In the genomic region with DNA sequence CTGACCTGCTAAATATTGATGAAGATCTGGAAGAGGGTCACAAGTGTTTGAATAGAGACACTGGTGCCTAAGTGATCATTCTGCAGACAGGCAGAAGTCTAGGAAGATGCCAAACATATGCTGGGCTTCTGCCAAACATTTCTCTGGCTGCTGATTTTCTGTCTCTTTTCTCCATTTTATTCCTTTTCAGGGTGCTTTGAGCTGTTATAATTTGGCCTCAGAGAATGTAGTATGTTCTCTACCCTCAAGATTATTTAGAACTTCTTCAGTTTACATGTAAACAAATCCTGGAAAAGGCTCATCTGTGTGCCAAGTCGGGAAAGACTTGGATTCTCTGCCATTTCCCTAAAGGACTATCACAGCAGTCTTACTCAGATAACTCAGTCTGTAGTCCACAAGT, we compare ENCODE assay signal across 23 mouse cellular contexts.
DNase-seq lines count a peak whose midpoint lies in the region; ATAC-seq and TF ChIP-seq lines count a peak whose summit lies in the region.
"Had no signal": no experiment of that assay in that cellular context is flagged by ENCODE, and none has a peak within 500 bp of the region (broad histone marks: within the 10 kb centered on the region; RNA-seq: fewer than 3 reads in every experiment).

No protein-coding gene starts in this region.

- no peaks in the 10 kb centered on the region for H3K9me3 ChIP-seq in forebrain, embryonic 14.5 days (replicated peaks; ENCODE audit: control insufficient read depth, low read length)
- no peaks in the 10 kb centered on the region for H3K9me3 ChIP-seq in forebrain, embryonic 12.5 days
- H3K9me3 ChIP-seq: embryonic facial prominence, embryonic 15.5 days; heart, embryonic 12.5 days; limb, embryonic 15.5 days; megakaryocyte, embryonic 14.5 days; midbrain, embryonic 13.5 days; neural tube, embryonic 12.5 days had no signal

- 0 out of 2 replicates have a peak, but pooled peaks cover 3% of the 10 kb centered on the region for H3K4me1 ChIP-seq in forebrain, embryonic 14.5 days (ENCODE audit: control insufficient read depth, insufficient read depth, low read length)
- no peaks in the 10 kb centered on the region for H3K4me1 ChIP-seq in forebrain, embryonic 12.5 days
- H3K4me1 ChIP-seq: limb, embryonic 15.5 days; megakaryocyte, embryonic 14.5 days; midbrain, embryonic 13.5 days; neural tube, embryonic 12.5 days had no signal

- WGBS in forebrain, embryonic 14.5 days = 73% methylated on average over 1 of the region's 1 CpGs
- WGBS in forebrain, embryonic 12.5 days = 58% methylated on average over 1 of the region's 1 CpGs

- DNase-seq in forebrain, embryonic 14.5 days (ENCODE audit: low spot score) = peak; percentile 64
- DNase-seq in left cerebral cortex, postnatal 4 days = peak; percentile 18
- DNase-seq in left cerebral cortex, adult 2 months (ENCODE audit: extremely low spot score in 1 of 2, low spot score in 2 of 2) = no peak
- DNase-seq in adipocyte (ENCODE audit: low spot score) = peak; percentile 55
- peak; percentile 54 for DNase-seq in lung, postnatal 10 days
- no peak for DNase-seq in adrenal gland, adult (ENCODE audit: inconsistent age in 2 of 2, low spot score in 1 of 2)
- DNase-seq: adrenal gland, postnatal 36 days; cerebellum, adult 18-20 months; gastrocnemius, postnatal 10 days; heart, postnatal 10 days; kidney, postnatal 25 days; right cerebral cortex, postnatal 25 days; spleen, adult 18-20 months had no signal

- TF ChIP-seq CTCF in left cerebral cortex, adult 2 months (IDR thresholded peaks at IDR 0.05) = no peak

- ATAC-seq in forebrain, embryonic 14.5 days = peak; percentile 14; the same call in 1 of the 2 replicates
- ATAC-seq in forebrain, embryonic 12.5 days (ENCODE audit: low FRiP score) = no peak
- ATAC-seq: CD4-positive, CD25-positive, alpha-beta regulatory T cell, adult 4 months; intestine, postnatal 0 days; midbrain, embryonic 13.5 days had no signal

- intact Hi-C loops in left cerebral cortex, postnatal 4 days (cut with DNase I) = no loop called here
- intact Hi-C loops in left cerebral cortex, adult 2 months (cut with DNase I) = no loop called here

- no peak overlapping the region for H3K9ac ChIP-seq in forebrain, embryonic 14.5 days (ENCODE audit: low read length)
- no peak overlapping the region for H3K9ac ChIP-seq in forebrain, embryonic 12.5 days
- H3K9ac ChIP-seq: embryonic facial prominence, embryonic 15.5 days; heart, embryonic 12.5 days; limb, embryonic 15.5 days; midbrain, embryonic 13.5 days; neural tube, embryonic 12.5 days had no signal

- no peak overlapping the region for H3K27ac ChIP-seq in forebrain, embryonic 14.5 days (ENCODE audit: low read depth, low read length)
- H3K27ac ChIP-seq in forebrain, embryonic 12.5 days = no peak overlapping the region
- no peak overlapping the region for H3K27ac ChIP-seq in left cerebral cortex, adult 2 months
- H3K27ac ChIP-seq: embryonic facial prominence, embryonic 15.5 days; layer of hippocampus, adult 2 months; limb, embryonic 15.5 days; midbrain, embryonic 13.5 days; neural tube, embryonic 12.5 days had no signal

- H3K4me2 ChIP-seq in forebrain, embryonic 14.5 days (ENCODE audit: low read length) = no peak overlapping the region
- no peak overlapping the region for H3K4me2 ChIP-seq in forebrain, embryonic 12.5 days
- H3K4me2 ChIP-seq: embryonic facial prominence, embryonic 15.5 days; heart, embryonic 12.5 days; limb, embryonic 15.5 days; midbrain, embryonic 13.5 days; neural tube, embryonic 12.5 days had no signal

- H3K27me3 ChIP-seq in forebrain, embryonic 14.5 days (replicated peaks; ENCODE audit: control insufficient read depth, insufficient read depth, low read length) = no peaks in the 10 kb centered on the region
- H3K27me3 ChIP-seq in forebrain, embryonic 12.5 days = no peaks in the 10 kb centered on the region
- H3K27me3 ChIP-seq: embryonic facial prominence, embryonic 15.5 days; heart, embryonic 12.5 days; limb, embryonic 15.5 days; megakaryocyte, embryonic 14.5 days; neural tube, embryonic 12.5 days had no signal

- H3K36me3 ChIP-seq in forebrain, embryonic 14.5 days (ENCODE audit: control insufficient read depth, insufficient read depth, low read length) = no peaks in the 10 kb centered on the region
- no peaks in the 10 kb centered on the region for H3K36me3 ChIP-seq in forebrain, embryonic 12.5 days (replicated peaks)
- H3K36me3 ChIP-seq: embryonic facial prominence, embryonic 15.5 days; heart, embryonic 12.5 days; limb, embryonic 15.5 days; midbrain, embryonic 13.5 days; neural tube, embryonic 12.5 days had no signal

- no peak overlapping the region for H3K4me3 ChIP-seq in forebrain, embryonic 14.5 days (ENCODE audit: low read depth, low read length)
- no peak overlapping the region for H3K4me3 ChIP-seq in forebrain, embryonic 12.5 days (replicated peaks)
- no peak overlapping the region for H3K4me3 ChIP-seq in left cerebral cortex, adult 2 months
- H3K4me3 ChIP-seq: embryonic facial prominence, embryonic 15.5 days; heart, embryonic 12.5 days; layer of hippocampus, adult 2 months; limb, embryonic 15.5 days; megakaryocyte, embryonic 14.5 days; midbrain, embryonic 13.5 days; neural tube, embryonic 12.5 days had no signal

Comparison
In these comparisons a context has a peak if more than half of its experiments do, and no peak if none do; other contexts are left out.
1. DNase-seq: peak in forebrain, embryonic 14.5 days (single experiment), left cerebral cortex, postnatal 4 days (single experiment), adipocyte (single experiment) and lung, postnatal 10 days (single experiment); none in left cerebral cortex, adult 2 months (0 of 2) and adrenal gland, adult (0 of 2).